Mouse (Mus musculus): ENCODE measurements at regions not wholly inside any gene's neighbourhood (a gene's known extent, or its start where the extent isn't known, plus 50 kb on each side); places are given as distances from the start of the nearest gene placed in this dataset.

GRCm38 (mm10) chr3:70097813-70098212 lies 90.4 kb downstream of the Otol1 start:
- DNase-seq = no peak
- H3K4me3 ChIP-seq = no peak overlapping the region
- H3K27ac ChIP-seq = no peak overlapping the region
- intact Hi-C loops (cut with DNase I) = no loop called here
- no peak for TF ChIP-seq CTCF (IDR thresholded peaks at IDR 0.05)

DNA sequence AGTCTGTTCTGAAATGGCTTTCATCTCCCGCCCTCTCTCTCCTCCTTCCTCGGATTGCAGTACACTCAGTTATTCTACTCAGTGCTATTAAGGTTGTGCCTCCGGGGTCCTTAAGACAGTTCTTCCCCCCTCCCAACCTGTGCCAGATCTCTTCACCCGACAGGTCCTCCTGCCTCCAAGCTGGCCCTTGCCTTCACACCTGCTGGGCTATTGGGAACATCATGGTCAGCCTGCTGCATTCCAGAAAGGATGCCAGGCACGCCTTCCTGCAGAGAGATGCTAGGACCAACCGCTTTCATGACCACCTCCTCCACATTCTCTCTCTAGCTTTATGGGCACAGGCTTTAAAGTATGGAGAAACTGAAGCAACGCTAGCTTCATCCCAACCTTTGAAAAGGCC lies 94.7 kb downstream of the Otol1 start:
- no peak for DNase-seq
- intact Hi-C loops (cut with DNase I) = loop anchor here (5.0 kb wide), 1 partner anchor 305 kb away; no protein-coding TSS in a partner anchor
- no peak for TF ChIP-seq CTCF (IDR thresholded peaks at IDR 0.05)
- Histone ChIP-seq H3K4me3 (no peak overlapping the region), H3K27ac (no peak overlapping the region)

DNA sequence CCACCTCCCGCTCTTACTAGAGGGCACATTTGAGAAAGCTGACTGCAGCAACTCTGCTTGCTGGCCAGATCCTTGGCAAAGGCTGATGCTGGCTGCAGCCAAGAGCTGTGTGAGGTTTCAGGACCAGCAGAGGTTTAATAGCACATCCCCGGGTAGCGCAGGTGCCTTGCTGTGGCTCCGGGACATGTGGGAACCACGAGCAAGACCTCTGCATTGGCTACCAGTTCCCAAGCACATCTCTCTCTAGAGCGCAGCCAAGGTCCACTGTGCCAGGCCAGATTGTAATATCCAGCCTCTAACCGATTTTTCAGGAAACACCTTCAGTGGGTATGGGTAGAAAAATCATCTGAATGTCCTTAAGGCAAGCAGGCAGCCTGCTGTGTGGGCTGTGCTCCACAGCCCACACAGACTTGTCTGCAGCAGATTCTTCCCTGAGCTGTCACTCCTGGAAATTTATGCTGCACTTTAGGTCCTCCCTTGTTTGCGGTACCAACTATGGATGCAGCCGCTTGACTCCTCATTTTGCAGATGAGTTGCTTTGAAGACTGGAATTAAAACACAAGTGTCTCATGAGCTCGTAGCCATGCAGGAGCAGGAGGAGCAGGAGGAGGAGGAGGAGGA lies 95.3 kb downstream of the Otol1 start:
- Histone ChIP-seq H3K4me3 (no peak overlapping the region), H3K27ac (no peak overlapping the region)
- DNase-seq = no peak
- intact Hi-C loops (cut with DNase I) = loop anchor here (5.0 kb wide), 1 partner anchor 305 kb away; no protein-coding TSS in a partner anchor
- no peak for TF ChIP-seq CTCF (IDR thresholded peaks at IDR 0.05)

- DNase-seq = peak; percentile 51
- TF ChIP-seq CTCF (IDR thresholded peaks at IDR 0.05) = peak; percentile 88
- Histone ChIP-seq H3K27ac (peak overlapping the region; percentile 4; the same call in 1 of the 2 replicates), H3K4me3 (peak overlapping the region; percentile 61)
- intact Hi-C loops (cut with DNase I) = loop anchor here (5.0 kb wide), 1 partner anchor 303 kb away; no protein-coding TSS in a partner anchor
These were observed 96.8 kb downstream of the Otol1 start for GRCm38 (mm10) chr3:70103983-70104827.

- no peak overlapping the region for H3K27ac ChIP-seq
These were observed 97.5 kb downstream of the Otol1 start for GRCm38 (mm10) chr3:70104828-70105399.

GRCm38 (mm10) chr3:70105561-70105960 lies 98.1 kb downstream of the Otol1 start:
- no peak for TF ChIP-seq CTCF (IDR thresholded peaks at IDR 0.05)
- no peak for DNase-seq
- Histone ChIP-seq H3K27ac (no peak overlapping the region), H3K4me3 (no peak overlapping the region)
- intact Hi-C loops (cut with DNase I) = no loop called here

More at GRCm38 (mm10) chr3:70104828-70105399, 97.5 kb downstream of the Otol1 start:
- DNase-seq = peak; percentile 45
- peak; percentile 76 for TF ChIP-seq CTCF (IDR thresholded peaks at IDR 0.05)
- H3K4me3 ChIP-seq = peak overlapping the region; percentile 61
- intact Hi-C loops (cut with DNase I) = loop anchor here (5.0 kb wide), 1 partner anchor 302 kb away; no protein-coding TSS in a partner anchor

DNA sequence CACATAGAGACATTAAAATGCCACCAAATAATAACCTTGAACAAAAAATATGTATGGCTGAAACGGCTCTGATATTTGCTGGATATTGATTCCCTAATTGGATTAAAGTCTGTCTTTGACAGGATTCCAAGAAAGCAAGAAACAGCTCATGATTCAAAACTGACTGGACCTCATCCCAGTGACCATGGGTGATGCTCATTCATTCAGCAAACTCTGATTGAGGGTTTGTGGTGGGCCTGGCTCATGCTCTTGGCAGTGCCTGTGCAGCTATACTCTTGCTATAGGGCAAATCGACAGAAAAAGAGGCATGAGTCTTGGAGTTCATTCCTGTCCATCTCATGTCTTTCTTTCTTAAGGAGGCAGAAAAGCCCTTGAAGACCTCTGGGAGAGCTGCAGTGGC lies 98.7 kb downstream of the Otol1 start:
- no peak for TF ChIP-seq CTCF (IDR thresholded peaks at IDR 0.05)
- DNase-seq = no peak
- intact Hi-C loops (cut with DNase I) = no loop called here
- Histone ChIP-seq H3K4me3 (no peak overlapping the region), H3K27ac (no peak overlapping the region)

DNA sequence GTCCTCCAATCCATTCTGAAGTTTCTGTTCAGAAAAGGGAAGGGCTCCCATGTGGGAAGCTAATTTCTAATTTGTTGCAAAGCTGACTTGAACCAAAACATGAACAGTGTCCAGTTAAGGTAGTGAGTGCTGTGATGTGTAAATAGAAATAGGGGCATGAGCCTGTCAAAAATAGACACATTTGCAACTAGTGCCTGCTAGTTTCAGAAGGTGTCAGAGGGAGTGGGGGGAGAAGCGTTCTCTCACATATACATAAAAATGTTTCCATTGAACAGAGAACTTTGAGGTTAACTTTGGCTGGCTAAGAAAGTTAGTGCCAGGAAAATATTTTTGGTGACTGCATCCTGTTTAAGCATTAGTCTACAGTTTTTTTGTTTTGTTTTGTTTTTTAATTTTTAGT lies 118.8 kb downstream of the Otol1 start:
- intact Hi-C loops (cut with DNase I) = no loop called here
- Histone ChIP-seq H3K27ac (no peak overlapping the region), H3K4me3 (no peak overlapping the region)
- no peak for TF ChIP-seq CTCF (IDR thresholded peaks at IDR 0.05)
- no peak for DNase-seq

GRCm38 (mm10) chr3:70130241-70131029 lies 123.0 kb downstream of the Otol1 start:
- Histone ChIP-seq H3K27ac (no peak overlapping the region), H3K4me3 (no peak overlapping the region)
- TF ChIP-seq CTCF (IDR thresholded peaks at IDR 0.05) = no peak
- intact Hi-C loops (cut with DNase I) = no loop called here
- DNase-seq = no peak

GRCm38 (mm10) chr3:70134963-70135362 lies 127.5 kb downstream of the Otol1 start:
- Histone ChIP-seq H3K4me3 (no peak overlapping the region), H3K27ac (no peak overlapping the region)
- DNase-seq = no peak
- intact Hi-C loops (cut with DNase I) = no loop called here
- no peak for TF ChIP-seq CTCF (IDR thresholded peaks at IDR 0.05)

DNA sequence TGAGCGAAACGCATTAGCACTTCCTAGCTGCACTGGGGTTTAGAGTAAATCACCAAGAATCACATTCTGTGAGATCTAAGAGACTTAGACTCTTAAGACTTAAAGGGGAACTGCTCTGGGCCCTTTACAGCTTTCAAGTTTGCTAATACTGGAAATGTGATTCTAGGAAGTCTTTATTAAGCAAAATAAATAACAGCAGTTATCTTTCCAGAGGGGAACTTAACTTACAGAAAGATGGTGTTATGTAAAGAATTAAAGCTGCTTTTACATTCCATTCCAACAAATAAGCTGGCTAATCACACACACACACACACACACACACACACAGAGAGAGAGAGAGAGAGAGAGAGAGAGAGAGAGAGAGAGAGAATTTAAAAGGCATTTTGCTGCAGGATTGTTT lies 131.1 kb downstream of the Otol1 start:
- intact Hi-C loops (cut with DNase I) = no loop called here
- Histone ChIP-seq H3K27ac (no peak overlapping the region), H3K4me3 (no peak overlapping the region)
- DNase-seq = no peak
- TF ChIP-seq CTCF (IDR thresholded peaks at IDR 0.05) = no peak

- intact Hi-C loops (cut with DNase I) = no loop called here
- no peak for DNase-seq
- H3K27ac ChIP-seq = no peak overlapping the region
- TF ChIP-seq CTCF (IDR thresholded peaks at IDR 0.05) = no peak
- no peak overlapping the region for H3K4me3 ChIP-seq
These were observed 131.5 kb downstream of the Otol1 start for GRCm38 (mm10) chr3:70138926-70139325.
